Mouse (Mus musculus) CD4-positive, CD25-positive, alpha-beta regulatory T cell, adult 4 months (primary cell): ENCODE measurements around the gene Ephb1. TPM values are rescaled to one million over a fixed set of nuclear protein-coding genes. Genes with fewer than 3 reads are reported as not detected.

Source experiments
- ATAC-seq: one replicate; pipeline ENCODE4 v1.8.0; 2017
- polyA plus RNA-seq, 2 experiments: library from polyadenylated mRNA; unstranded; fragments of 100-300 nt; shearing (Covaris generic); gene quantifications; one replicate each; pipeline ENCODE4 v1.2.1; 2017

Gene Ephb1
- polyA plus RNA-seq, 2 experiments from 2014 or later, result not detected

DNA sequence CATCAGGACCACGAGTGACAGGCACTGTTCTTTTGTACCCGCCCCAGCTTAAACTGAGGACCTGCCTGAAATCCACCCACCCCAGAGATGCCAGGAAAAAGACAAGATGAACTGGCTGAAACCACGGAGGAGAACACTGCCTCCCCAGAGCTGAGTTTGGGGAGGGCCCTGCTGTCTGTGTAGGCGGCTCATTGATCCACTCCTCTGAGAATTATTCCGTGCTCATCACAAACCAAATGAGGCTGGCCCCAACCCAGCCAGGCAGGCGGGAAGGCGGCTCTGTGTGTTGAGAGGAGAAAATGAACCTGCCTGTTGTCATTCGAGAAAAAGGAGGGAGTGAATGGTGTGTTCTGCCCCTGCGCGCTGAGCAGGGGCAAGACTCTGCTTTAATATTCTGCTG is 2.8 kb downstream of the Ephb1 start:
- ATAC-seq, result no peak

GRCm38 (mm10) chr9:102351221-102351620 is 3.3 kb downstream of the Ephb1 start:
- ATAC-seq, result no peak

DNA sequence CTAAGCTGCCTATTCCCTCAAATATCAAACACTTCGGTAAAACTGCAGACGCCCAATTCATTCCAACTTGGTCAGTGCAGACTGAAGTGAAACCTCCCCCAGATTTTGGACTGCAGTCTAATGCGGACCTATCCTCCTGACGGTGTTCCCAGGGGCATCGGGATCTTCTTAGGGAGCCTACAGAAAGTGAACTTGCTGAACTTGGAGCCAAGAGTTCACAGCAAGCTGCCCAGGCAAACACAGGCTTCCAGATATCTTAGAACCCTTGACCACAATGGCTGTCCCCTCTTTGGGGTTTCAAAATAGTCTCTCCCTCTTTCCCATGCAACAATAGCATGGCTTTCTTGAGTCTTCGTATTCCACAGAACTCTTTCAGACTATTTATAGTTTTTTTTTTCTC is 3.8 kb downstream of the Ephb1 start:
- ATAC-seq, result no peak

GRCm38 (mm10) chr9:102350076-102350475 is 4.4 kb downstream of the Ephb1 start:
- ATAC-seq, result no peak

- no peak for ATAC-seq
Observed at GRCm38 (mm10) chr9:102346801-102347200, 7.7 kb downstream of the Ephb1 start.

DNA sequence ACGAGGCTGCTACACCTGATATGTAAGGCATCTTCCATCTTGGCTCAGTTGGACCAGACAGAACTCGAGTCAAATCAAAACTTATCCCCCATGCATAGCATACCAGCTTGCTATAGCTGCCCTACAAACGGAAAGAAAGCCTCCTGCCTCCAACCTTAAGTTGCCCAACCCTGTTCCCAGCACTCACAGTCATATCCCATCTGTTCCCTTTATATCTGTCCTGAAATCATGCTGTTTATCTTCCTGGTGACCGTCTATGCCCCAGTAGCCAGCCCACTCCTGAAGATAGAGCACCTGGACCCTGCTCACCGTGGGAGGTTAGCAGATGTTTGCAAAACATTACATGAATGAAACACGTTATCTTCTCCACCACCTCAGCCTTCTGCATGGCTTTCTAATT is 9.0 kb downstream of the Ephb1 start:
- ATAC-seq, result no peak

DNA sequence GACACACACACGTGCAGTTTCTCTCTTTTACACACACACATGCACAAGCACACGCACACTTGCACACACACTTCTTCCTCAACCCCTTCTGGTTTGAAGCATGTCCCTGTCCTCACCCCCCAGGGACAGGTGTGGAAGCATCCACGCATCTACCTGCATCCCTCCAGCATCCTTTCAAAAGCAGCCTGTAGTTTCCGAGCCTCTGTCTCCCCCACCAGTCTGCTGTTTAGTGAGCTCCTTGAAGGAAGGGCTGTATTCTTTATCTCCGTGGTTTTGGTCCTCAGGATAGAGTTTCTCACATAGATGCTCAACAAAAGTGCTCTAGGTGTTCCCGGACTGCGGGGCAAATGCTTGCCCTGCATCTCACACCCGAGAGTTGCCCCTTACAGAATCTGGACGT is 9.4 kb downstream of the Ephb1 start:
- no peak for ATAC-seq

GRCm38 (mm10) chr9:102344086-102344930 is 10.2 kb downstream of the Ephb1 start:
- ATAC-seq, result no peak

- ATAC-seq, result no peak
Observed at GRCm38 (mm10) chr9:102343061-102343460, 11.4 kb downstream of the Ephb1 start.

DNA sequence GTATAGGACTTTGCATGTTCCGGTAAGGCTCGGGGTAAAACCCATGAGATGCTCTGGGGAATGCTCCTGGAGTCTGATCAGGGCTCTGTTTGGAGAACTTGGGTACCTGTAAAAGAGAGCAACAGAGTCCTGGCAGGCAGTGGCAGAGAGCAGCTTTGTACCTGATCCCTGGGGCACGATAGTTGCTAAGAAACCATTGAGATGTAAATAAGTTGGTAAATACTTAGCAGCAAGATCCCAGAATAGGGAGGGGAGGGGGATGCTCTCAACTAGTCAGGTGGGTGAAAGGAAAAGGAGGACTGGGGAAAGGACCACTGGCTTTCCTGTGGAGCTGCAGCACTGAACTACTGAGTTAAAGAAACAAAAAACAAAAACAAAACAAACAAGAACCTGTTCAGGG is 12.5 kb downstream of the Ephb1 start:
- ATAC-seq, result no peak

- ATAC-seq, result no peak
Observed at GRCm38 (mm10) chr9:102340768-102341167, 13.7 kb downstream of the Ephb1 start.

DNA sequence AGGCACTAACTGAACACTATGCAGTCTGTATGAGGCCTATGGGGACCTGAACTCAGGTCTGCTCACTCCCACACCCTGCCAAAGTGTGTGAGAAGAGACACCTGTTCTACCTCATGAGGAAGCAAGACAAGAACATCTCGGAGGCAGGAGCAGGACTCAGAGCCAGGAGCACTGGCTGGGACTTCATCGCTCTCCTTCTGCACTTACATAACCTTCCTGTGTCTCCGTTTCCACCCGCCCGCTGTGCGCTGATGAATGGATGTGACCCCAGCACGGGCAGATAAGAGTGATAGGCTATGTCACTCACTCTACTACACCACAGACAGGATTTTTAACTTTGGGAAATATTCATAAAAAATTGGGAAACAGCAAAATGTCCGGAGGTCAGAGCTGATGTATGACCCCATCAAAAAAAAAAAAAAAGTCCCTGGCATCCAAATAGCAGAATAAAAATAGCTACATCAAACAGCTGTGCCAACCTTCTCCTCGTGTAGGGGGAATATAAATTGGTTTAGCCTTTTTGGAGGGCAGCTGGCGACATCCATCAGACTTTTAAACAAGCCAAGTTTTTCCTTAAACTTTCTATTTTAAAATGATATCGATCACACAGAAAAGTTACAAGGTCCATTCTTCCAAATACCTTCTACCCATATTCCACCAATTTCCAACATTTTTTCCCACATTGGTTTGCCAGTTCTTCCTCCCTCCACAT is 18.8 kb downstream of the Ephb1 start:
- ATAC-seq, result no peak

DNA sequence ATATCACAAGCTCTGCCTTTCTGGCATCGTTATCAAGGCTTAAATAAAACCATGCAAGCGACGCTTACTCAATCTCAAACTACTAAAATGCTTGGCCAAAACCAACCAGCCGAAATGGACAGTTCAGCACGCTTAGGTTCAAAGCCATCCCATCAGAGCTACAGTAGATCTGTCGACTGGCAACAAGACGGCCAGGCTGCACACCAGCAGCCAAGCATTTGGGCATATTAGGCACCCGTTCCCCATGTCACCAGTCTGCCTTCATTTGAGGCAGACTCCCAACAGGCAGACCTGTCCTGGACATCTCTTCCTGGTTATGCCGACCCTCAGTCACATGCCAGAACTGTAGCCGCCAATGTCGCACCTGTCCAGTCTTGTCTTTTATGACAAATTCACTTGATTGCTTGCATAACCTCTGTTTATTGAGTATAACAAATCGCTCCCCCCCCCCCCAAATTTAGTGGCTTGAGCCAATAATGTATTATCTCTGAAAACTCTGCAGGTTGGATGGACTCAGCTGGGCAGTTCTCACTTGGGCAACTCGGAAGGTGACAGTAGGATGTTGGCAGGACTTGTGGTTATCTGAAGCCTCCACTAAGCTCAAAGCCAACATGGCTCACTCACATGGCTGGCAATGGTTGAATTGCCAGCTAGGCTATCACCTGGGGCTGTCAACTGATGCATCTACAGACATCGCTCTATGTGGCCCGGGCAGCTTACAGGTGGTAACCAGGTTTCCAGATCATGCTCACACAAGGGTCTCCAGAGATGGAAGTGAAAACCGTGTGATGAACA is 24.0 kb downstream of the Ephb1 start:
- no peak for ATAC-seq

DNA sequence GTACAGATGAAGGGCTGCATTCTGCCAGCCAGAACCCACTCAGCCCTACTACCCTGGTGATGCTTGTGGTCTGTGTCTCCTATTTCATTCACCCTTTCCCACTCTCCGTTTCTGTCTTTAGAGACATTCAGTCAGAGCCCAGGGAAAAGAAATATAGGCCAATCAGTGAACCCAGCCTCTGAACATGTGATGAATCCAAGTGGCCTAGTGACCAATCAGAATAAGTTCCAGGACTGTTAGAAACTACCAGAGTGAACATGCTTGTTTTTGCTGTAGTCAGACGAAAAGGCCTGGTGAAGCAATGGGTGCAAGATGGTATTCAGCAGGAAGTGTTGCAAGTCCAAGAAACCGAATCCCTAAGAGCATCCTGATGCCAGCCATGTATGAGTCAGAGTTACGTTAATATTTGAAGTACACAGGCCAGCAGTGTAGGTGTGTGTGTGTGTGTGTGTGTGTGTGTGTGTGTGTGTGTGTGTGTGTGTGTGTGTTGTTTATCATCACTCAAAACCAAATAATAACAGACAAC is 26.8 kb downstream of the Ephb1 start:
- ATAC-seq, result no peak

DNA sequence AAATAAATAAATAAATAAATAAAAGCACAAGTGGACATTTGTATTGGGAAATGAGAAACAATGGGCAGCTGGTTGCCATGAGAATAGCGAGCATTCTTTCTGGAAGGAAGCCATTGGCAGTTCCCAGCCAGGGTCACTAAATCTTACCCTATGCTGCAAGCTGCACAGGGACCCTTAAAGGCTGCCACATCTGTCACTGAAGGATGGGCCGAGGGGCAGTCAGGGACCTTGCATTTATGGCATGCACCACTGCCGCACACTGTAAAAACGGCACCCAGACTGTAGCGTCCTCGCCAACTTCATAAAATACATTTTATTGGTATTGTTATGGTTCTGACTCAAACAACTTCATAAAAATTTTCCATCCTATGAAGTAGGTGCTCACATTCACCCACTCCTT is 39.1 kb downstream of the Ephb1 start:
- ATAC-seq, result no peak

GRCm38 (mm10) chr9:102314795-102315194 is 39.7 kb downstream of the Ephb1 start:
- no peak for ATAC-seq

- ATAC-seq, result no peak
Observed at GRCm38 (mm10) chr9:102310431-102310830, 44.1 kb downstream of the Ephb1 start.

- ATAC-seq, result no peak
Observed at GRCm38 (mm10) chr9:102309278-102309677, 45.2 kb downstream of the Ephb1 start.

GRCm38 (mm10) chr9:102307656-102308055 is 46.8 kb downstream of the Ephb1 start:
- no peak for ATAC-seq

GRCm38 (mm10) chr9:102306645-102307415 is 47.7 kb downstream of the Ephb1 start:
- no peak for ATAC-seq

DNA sequence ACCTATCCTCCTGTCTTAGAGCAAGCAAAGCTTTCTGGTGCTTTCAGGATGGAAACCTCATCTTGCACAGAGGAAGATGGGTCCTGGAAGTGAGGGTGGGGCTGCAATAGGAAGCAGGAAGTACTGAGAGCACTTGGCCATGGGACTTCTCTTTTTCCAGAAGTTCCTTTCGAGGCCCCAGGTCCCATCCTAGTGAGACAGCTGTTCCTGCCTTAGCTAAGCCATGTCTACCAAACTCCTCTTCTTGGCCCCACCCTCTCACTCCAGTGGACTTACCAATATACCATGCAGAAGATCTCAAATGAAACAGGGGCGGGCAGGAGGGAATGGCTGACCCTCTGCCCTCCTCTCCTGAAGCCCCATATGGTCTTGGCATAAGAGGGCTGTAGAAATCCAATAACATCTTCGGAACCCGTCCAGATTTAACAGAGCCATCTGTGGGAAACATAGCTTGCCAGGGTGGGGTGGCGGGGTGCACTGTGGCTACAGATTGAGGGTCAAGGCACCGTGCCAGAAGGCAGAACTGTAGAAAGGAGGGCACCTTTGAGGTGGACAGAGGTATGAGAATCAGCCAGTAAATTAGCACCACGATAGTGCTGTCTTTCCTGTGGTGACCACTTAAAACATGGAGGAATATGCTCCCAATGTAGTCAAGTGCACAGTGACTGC is 48.9 kb downstream of the Ephb1 start:
- ATAC-seq, result no peak

GRCm38 (mm10) chr9:102304796-102305195 is 49.7 kb downstream of the Ephb1 start:
- no peak for ATAC-seq
